8 mouse cellular contexts compared by ENCODE assay signal in the genomic region with DNA sequence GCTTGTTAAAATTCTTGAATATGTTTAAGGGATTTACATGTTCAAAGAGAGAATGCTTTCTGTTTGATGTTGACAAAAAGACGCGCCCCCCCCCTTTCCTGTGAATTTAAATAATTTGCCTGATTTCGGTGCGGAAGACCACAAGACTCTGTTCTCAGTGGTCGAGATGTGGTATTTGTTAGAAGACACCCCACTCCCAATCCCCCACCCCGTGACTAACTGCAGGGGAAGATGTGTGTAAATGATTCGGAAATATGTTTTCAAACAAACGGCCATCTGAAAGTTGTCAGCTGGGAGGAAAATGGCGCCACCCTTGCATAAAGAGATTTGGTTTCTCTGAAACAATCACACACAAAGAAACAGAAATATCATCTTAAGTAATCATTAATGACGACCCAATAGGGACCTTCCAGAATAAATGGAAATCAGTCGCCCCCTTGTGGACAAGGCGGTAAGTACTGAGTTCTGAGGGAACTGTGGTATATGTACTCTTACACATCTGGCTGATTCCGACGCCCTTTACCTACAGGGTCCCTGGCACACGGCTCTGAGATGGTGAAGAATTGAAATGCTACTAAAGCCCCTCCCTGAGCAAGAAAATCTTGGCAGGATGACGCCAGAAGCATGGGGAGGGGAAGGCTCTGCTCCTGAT. TPM values are rescaled to one million over a fixed set of nuclear protein-coding genes. Genes with fewer than 3 reads are reported as not detected.
DNase-seq lines count a peak whose midpoint lies in the region; ATAC-seq and TF ChIP-seq lines count a peak whose summit lies in the region.

No protein-coding gene starts in this region.

- 28% methylated on average over 16 of the region's 16 CpGs for WGBS in cerebellum, adult 2 months
- WGBS in forebrain, embryonic 16.5 days: 22% methylated on average over 16 of the region's 16 CpGs
- WGBS in hindbrain, embryonic 15.5 days: 26% methylated on average over 16 of the region's 16 CpGs

- peak; percentile 77 for ATAC-seq in forebrain, embryonic 16.5 days
- peak; percentile 49; the same call in 1 of the 2 replicates for ATAC-seq in hindbrain, embryonic 15.5 days (ENCODE audit: low FRiP score, low read depth)

- H3K27ac ChIP-seq in cerebellum, adult 2 months (ENCODE audit: insufficient read depth, low read length): no peak overlapping the region
- H3K27ac ChIP-seq in forebrain, embryonic 16.5 days (ENCODE audit: low read length): no peak overlapping the region
- H3K27ac ChIP-seq in hindbrain, embryonic 15.5 days (replicated peaks): no peak overlapping the region

- no peak overlapping the region for H3K4me2 ChIP-seq in forebrain, embryonic 16.5 days (ENCODE audit: low read length)
- H3K4me2 ChIP-seq in hindbrain, embryonic 15.5 days: no peak overlapping the region

- TF ChIP-seq POLR2A in cerebellum, adult 2 months (IDR thresholded peaks at IDR 0.05; ENCODE audit: borderline replicate concordance, insufficient read depth, low read length): no peak

- H3K9me3 ChIP-seq in forebrain, embryonic 16.5 days (ENCODE audit: control insufficient read depth, low read length): no peaks in the 10 kb centered on the region
- H3K9me3 ChIP-seq in hindbrain, embryonic 15.5 days: no peaks in the 10 kb centered on the region

- H3K4me1 ChIP-seq in cerebellum, adult 2 months (ENCODE audit: control insufficient read depth, insufficient read depth, low read length): peaks cover 8% of the 10 kb centered on the region
- H3K4me1 ChIP-seq in forebrain, embryonic 16.5 days (replicated peaks; ENCODE audit: control insufficient read depth, insufficient read depth, low read length): 0 out of 2 replicates have a peak, but pooled peaks cover 4% of the 10 kb centered on the region
- H3K4me1 ChIP-seq in hindbrain, embryonic 15.5 days (replicated peaks): 0 out of 2 replicates have a peak, but pooled peaks cover 7% of the 10 kb centered on the region

- peak; percentile 51 for TF ChIP-seq CTCF in cerebellum, adult 2 months (IDR thresholded peaks at IDR 0.05; ENCODE audit: borderline replicate concordance, insufficient read depth, low read depth, low read length)

- H3K36me3 ChIP-seq in forebrain, embryonic 16.5 days (ENCODE audit: control insufficient read depth, insufficient read depth): no peaks in the 10 kb centered on the region
- H3K36me3 ChIP-seq in hindbrain, embryonic 15.5 days: no peaks in the 10 kb centered on the region
- H3K36me3 ChIP-seq in splenic B cell, adult 2 months (ENCODE audit: control insufficient read depth, insufficient read depth, low read length, poor library complexity, severe bottlenecking): no peaks in the 10 kb centered on the region

- H3K4me3 ChIP-seq in cerebellum, adult 2 months (replicated peaks; ENCODE audit: insufficient read depth, low read depth, low read length): no peak overlapping the region
- no peak overlapping the region for H3K4me3 ChIP-seq in forebrain, embryonic 16.5 days (replicated peaks; ENCODE audit: low read length)
- no peak overlapping the region for H3K4me3 ChIP-seq in hindbrain, embryonic 15.5 days

- H3K9ac ChIP-seq in forebrain, embryonic 16.5 days (replicated peaks; ENCODE audit: low read depth, low read length): no peak overlapping the region
- no peak overlapping the region for H3K9ac ChIP-seq in hindbrain, embryonic 15.5 days

- peak; percentile 33 to 58 for DNase-seq in cerebellum, adult 2 months
- DNase-seq in cerebellum, adult 11 months: no peak
- DNase-seq in c-Kit-positive CD71-negative TER-119-negative erythroid progenitor cells, embryonic 14.5 days (ENCODE audit: low read depth): peak; percentile 60
- peak; percentile 68 to 93 for DNase-seq in layer of hippocampus, postnatal 25 days (ENCODE audit: extremely low spot score in 1 of 2, low spot score in 1 of 2)
- DNase-seq in lung, postnatal 36 days: peak; percentile 84
- peak; percentile 36 for DNase-seq in splenic B cell, adult 2 months (ENCODE audit: low read depth, low spot score)

- no peaks in the 10 kb centered on the region for H3K27me3 ChIP-seq in cerebellum, adult 2 months (ENCODE audit: control insufficient read depth, insufficient read depth, low read length)
- H3K27me3 ChIP-seq in forebrain, embryonic 16.5 days (replicated peaks; ENCODE audit: control insufficient read depth, insufficient read depth, low read length): no peaks in the 10 kb centered on the region; the same call in 1 of the 2 replicates
- peaks cover 7% of the 10 kb centered on the region for H3K27me3 ChIP-seq in hindbrain, embryonic 15.5 days
- no peaks in the 10 kb centered on the region for H3K27me3 ChIP-seq in splenic B cell, adult 2 months (ENCODE audit: control insufficient read depth, insufficient read depth, low read length, poor library complexity, severe bottlenecking)

RNA-seq across cellular contexts. Expression of a gene that starts 4.2 kb away (rescaled TPM):
- polyA plus RNA-seq in cerebellum, adult 2 months (2012; rRNA removed): not detected in 2 replicates
- polyA plus RNA-seq in forebrain, embryonic 16.5 days (2015; fragmentation: Nextera tagmentation; extraction: Ambion mirVana): not detected in 2 replicates
- polyA plus RNA-seq in hindbrain, embryonic 15.5 days (2015; fragmentation: Nextera tagmentation; extraction: Ambion mirVana): not detected in 2 replicates
- not detected for total RNA-seq in layer of hippocampus, postnatal 25 days (2021)

RNA-seq across cellular contexts. Expression of a gene that starts 16.0 kb away (rescaled TPM):
- 0.11 and 0.34 TPM in 2 replicates for polyA plus RNA-seq in cerebellum, adult 2 months (2012; rRNA removed)
- not detected in 2 replicates for polyA plus RNA-seq in forebrain, embryonic 16.5 days (2015; fragmentation: Nextera tagmentation; extraction: Ambion mirVana)
- not detected in 2 replicates for polyA plus RNA-seq in hindbrain, embryonic 15.5 days (2015; fragmentation: Nextera tagmentation; extraction: Ambion mirVana)
- total RNA-seq in layer of hippocampus, postnatal 25 days (2021): not detected

RNA-seq across cellular contexts. Expression of a gene that starts 59.8 kb away (rescaled TPM):
- not detected in 2 replicates for polyA plus RNA-seq in cerebellum, adult 2 months (2012; rRNA removed)
- not detected in 2 replicates for polyA plus RNA-seq in forebrain, embryonic 16.5 days (2015; fragmentation: Nextera tagmentation; extraction: Ambion mirVana)
- not detected in 2 replicates for polyA plus RNA-seq in hindbrain, embryonic 15.5 days (2015; fragmentation: Nextera tagmentation; extraction: Ambion mirVana)
- not detected for total RNA-seq in layer of hippocampus, postnatal 25 days (2021)
